ENCODE assay signal across 18 mouse cellular contexts in the genomic region with DNA sequence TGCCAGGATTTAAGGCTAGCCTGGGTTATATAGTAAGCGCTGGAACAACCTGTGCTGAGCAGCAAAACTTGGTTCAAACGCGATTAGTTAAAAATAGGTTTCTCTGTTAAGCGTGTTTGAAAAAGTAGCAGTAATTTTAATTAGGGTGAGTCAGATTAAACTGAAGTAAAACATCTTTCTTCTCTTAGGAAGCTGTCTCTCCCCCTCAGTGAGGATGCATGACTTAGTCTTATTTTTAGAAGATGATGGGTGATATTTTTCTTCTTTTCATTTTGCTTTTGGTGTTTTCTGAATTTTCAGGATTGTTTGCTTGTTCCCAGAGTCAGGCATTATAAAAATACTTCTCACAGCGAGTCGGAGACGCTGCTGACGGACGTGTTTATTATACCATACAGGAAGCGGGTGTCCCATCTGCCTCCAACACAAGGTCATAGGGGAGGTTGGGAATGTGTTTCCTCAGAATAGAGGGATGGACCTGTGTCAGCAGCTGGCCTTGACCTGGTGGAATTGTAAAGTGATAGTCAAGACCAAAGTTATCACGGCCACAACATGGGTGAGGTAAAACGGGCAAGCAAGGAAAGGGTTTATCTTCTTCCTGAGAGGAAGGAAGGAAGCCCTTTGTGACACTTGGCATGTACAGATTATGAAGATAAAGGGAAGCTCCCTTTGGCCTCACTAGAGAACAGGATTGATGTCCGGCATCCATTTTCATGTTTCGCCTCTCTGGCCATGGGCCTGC. TPM values are rescaled to one million over a fixed set of nuclear protein-coding genes. Genes with fewer than 3 reads are reported as not detected.
A peak's percentile ranks its signal among the peaks of the same experiment; 100 is the strongest.
DNase-seq lines count a peak whose midpoint lies in the region; ATAC-seq and TF ChIP-seq lines count a peak whose summit lies in the region.
"Had no signal": no experiment of that assay in that cellular context is flagged by ENCODE, and none has a peak within 500 bp of the region (broad histone marks: within the 10 kb centered on the region; RNA-seq: fewer than 3 reads in every experiment).

No protein-coding gene starts in this region.

- no peak overlapping the region for H3K9ac ChIP-seq in intestine, postnatal 0 days (ENCODE audit: low read depth, low read length)
- H3K9ac ChIP-seq in intestine, embryonic 16.5 days (ENCODE audit: low read depth, low read length) = no peak overlapping the region
- no peak overlapping the region for H3K9ac ChIP-seq in lung, embryonic 16.5 days (ENCODE audit: low read length)
- H3K9ac ChIP-seq in kidney, embryonic 16.5 days (replicated peaks; ENCODE audit: low read length) = no peak overlapping the region
- H3K9ac ChIP-seq: embryonic facial prominence, embryonic 12.5 days; forebrain, embryonic 15.5 days; liver, embryonic 14.5 days; neural tube, embryonic 12.5 days had no signal

- H3K27me3 ChIP-seq in intestine, postnatal 0 days (replicated peaks; ENCODE audit: control insufficient read depth, insufficient read depth, low read length) = no peaks in the 10 kb centered on the region
- H3K27me3 ChIP-seq in intestine, embryonic 16.5 days (replicated peaks; ENCODE audit: control insufficient read depth, insufficient read depth, low read length) = no peaks in the 10 kb centered on the region
- no peaks in the 10 kb centered on the region for H3K27me3 ChIP-seq in lung, embryonic 16.5 days (ENCODE audit: control insufficient read depth, insufficient read depth, low read depth, low read length)
- H3K27me3 ChIP-seq in kidney, embryonic 16.5 days (ENCODE audit: insufficient read depth, low read length) = no peaks in the 10 kb centered on the region
- H3K27me3 ChIP-seq: embryonic facial prominence, embryonic 12.5 days; forebrain, embryonic 15.5 days; neural tube, embryonic 12.5 days had no signal

- H3K27ac ChIP-seq in intestine, postnatal 0 days (ENCODE audit: low read depth, low read length) = 0 out of 2 replicates have a peak overlapping the region, but pooled peaks have one; percentile 41
- H3K27ac ChIP-seq in intestine, embryonic 16.5 days (ENCODE audit: low read length) = no peak overlapping the region
- no peak overlapping the region for H3K27ac ChIP-seq in lung, embryonic 16.5 days (ENCODE audit: low read length)
- no peak overlapping the region for H3K27ac ChIP-seq in kidney, embryonic 16.5 days (ENCODE audit: low read length)
- H3K27ac ChIP-seq: embryonic facial prominence, embryonic 12.5 days; forebrain, embryonic 15.5 days; gastrocnemius, adult 2 months; heart, adult 2 months; hindbrain, embryonic 10.5 days; layer of hippocampus, adult 2 months; liver, embryonic 14.5 days; neural tube, embryonic 12.5 days had no signal

- H3K9me3 ChIP-seq in intestine, postnatal 0 days (ENCODE audit: control insufficient read depth) = no peaks in the 10 kb centered on the region
- no peaks in the 10 kb centered on the region for H3K9me3 ChIP-seq in intestine, embryonic 16.5 days (ENCODE audit: control insufficient read depth, low read length)
- H3K9me3 ChIP-seq in lung, embryonic 16.5 days (ENCODE audit: control insufficient read depth, low read length) = no peaks in the 10 kb centered on the region
- H3K9me3 ChIP-seq in kidney, embryonic 16.5 days (ENCODE audit: low read length) = no peaks in the 10 kb centered on the region
- H3K9me3 ChIP-seq: embryonic facial prominence, embryonic 12.5 days; forebrain, embryonic 15.5 days; hindbrain, embryonic 10.5 days; neural tube, embryonic 12.5 days had no signal

- H3K4me1 ChIP-seq in intestine, postnatal 0 days (replicated peaks; ENCODE audit: control insufficient read depth, insufficient read depth, low read length) = no peaks in the 10 kb centered on the region
- H3K4me1 ChIP-seq in intestine, embryonic 16.5 days (ENCODE audit: control insufficient read depth, insufficient read depth, low read length) = peaks cover 6% of the 10 kb centered on the region; the same call in 1 of the 2 replicates
- H3K4me1 ChIP-seq in lung, embryonic 16.5 days (replicated peaks; ENCODE audit: control insufficient read depth, insufficient read depth, low read length) = no peaks in the 10 kb centered on the region
- no peaks in the 10 kb centered on the region for H3K4me1 ChIP-seq in kidney, embryonic 16.5 days (ENCODE audit: insufficient read depth, low read length)
- H3K4me1 ChIP-seq: embryonic facial prominence, embryonic 12.5 days; forebrain, embryonic 15.5 days; hindbrain, embryonic 10.5 days; neural tube, embryonic 12.5 days had no signal

- DNase-seq in lung, adult 18-20 months = no peak
- DNase-seq in cerebellum, postnatal 36 days = no peak
- DNase-seq in cerebellum, adult 8-10 months = no peak
- DNase-seq: cerebellum, adult 2 months; gastrocnemius, adult 2 months; heart, adult 2 months; left cerebral cortex, postnatal 4 days; thymus, postnatal 4 days had no signal

- no peak overlapping the region for H3K4me2 ChIP-seq in intestine, postnatal 0 days (replicated peaks; ENCODE audit: low read depth)
- no peak overlapping the region for H3K4me2 ChIP-seq in intestine, embryonic 16.5 days (ENCODE audit: low read depth, low read length)
- no peak overlapping the region for H3K4me2 ChIP-seq in lung, embryonic 16.5 days (ENCODE audit: low read depth, low read length)
- no peak overlapping the region for H3K4me2 ChIP-seq in kidney, embryonic 16.5 days (replicated peaks; ENCODE audit: low read depth, low read length)
- H3K4me2 ChIP-seq: embryonic facial prominence, embryonic 12.5 days; forebrain, embryonic 15.5 days; neural tube, embryonic 12.5 days had no signal

- TF ChIP-seq CTCF in intestine, postnatal 0 days (IDR thresholded peaks at IDR 0.05; ENCODE audit: low read depth) = no peak

- no peak overlapping the region for H3K4me3 ChIP-seq in intestine, postnatal 0 days (ENCODE audit: low read depth, low read length)
- no peak overlapping the region for H3K4me3 ChIP-seq in intestine, embryonic 16.5 days (ENCODE audit: low read length)
- H3K4me3 ChIP-seq in lung, embryonic 16.5 days (ENCODE audit: low read length) = no peak overlapping the region
- no peak overlapping the region for H3K4me3 ChIP-seq in kidney, embryonic 16.5 days (ENCODE audit: low read length)
- H3K4me3 ChIP-seq: embryonic facial prominence, embryonic 12.5 days; forebrain, embryonic 15.5 days; gastrocnemius, adult 2 months; heart, adult 2 months; hindbrain, embryonic 10.5 days; layer of hippocampus, adult 2 months; neural tube, embryonic 12.5 days had no signal

- WGBS in intestine, postnatal 0 days = 66% methylated on average over 14 of the region's 14 CpGs
- WGBS in intestine, embryonic 16.5 days = 66% methylated on average over 14 of the region's 14 CpGs
- 56% methylated on average over 14 of the region's 14 CpGs for WGBS in lung, embryonic 16.5 days
- WGBS in kidney, embryonic 16.5 days = 44% methylated on average over 14 of the region's 14 CpGs

- no peak for ATAC-seq in intestine, postnatal 0 days
- no peak for ATAC-seq in intestine, embryonic 16.5 days
- ATAC-seq in lung, embryonic 16.5 days (ENCODE audit: low read depth) = peak; percentile 36; the same call in 1 of the 2 replicates
- peak; percentile 39; the same call in 1 of the 2 replicates for ATAC-seq in kidney, embryonic 16.5 days (ENCODE audit: low FRiP score, low TSS enrichment)
- ATAC-seq: forebrain, embryonic 15.5 days had no signal

- H3K36me3 ChIP-seq in intestine, postnatal 0 days (ENCODE audit: control insufficient read depth, insufficient read depth) = no peaks in the 10 kb centered on the region
- H3K36me3 ChIP-seq in intestine, embryonic 16.5 days (ENCODE audit: control insufficient read depth, insufficient read depth, low read length) = no peaks in the 10 kb centered on the region
- no peaks in the 10 kb centered on the region for H3K36me3 ChIP-seq in lung, embryonic 16.5 days (ENCODE audit: control insufficient read depth, insufficient read depth, low read length)
- no peaks in the 10 kb centered on the region for H3K36me3 ChIP-seq in kidney, embryonic 16.5 days (ENCODE audit: insufficient read depth, low read length)
- H3K36me3 ChIP-seq: embryonic facial prominence, embryonic 12.5 days; forebrain, embryonic 15.5 days; hindbrain, embryonic 10.5 days; neural tube, embryonic 12.5 days had no signal

RNA-seq across cellular contexts. Expression of gene Stab2, which starts 15.4 kb away (rescaled TPM):
- polyA plus RNA-seq in intestine, postnatal 0 days (2015; fragmentation: Nextera tagmentation; extraction: Ambion mirVana) = 0.66 and 1.1 TPM in 2 replicates
- polyA plus RNA-seq in intestine, embryonic 16.5 days (2015; fragmentation: Nextera tagmentation; extraction: Ambion mirVana) = 0.78 and 0.95 TPM in 2 replicates
- 6.8 and 9.8 TPM in 2 replicates for polyA plus RNA-seq in lung, embryonic 16.5 days (2015; fragmentation: Nextera tagmentation; extraction: Ambion mirVana)
- polyA plus RNA-seq in kidney, embryonic 16.5 days (2015; fragmentation: Nextera tagmentation; extraction: Ambion mirVana) = 1.2 and 1.6 TPM in 2 replicates

Comparison
In these comparisons a context has a peak if more than half of its experiments do, and no peak if none do; other contexts are left out.
1. ATAC-seq: peak in lung, embryonic 16.5 days (single experiment) and kidney, embryonic 16.5 days (single experiment); none in intestine, postnatal 0 days (single experiment) and intestine, embryonic 16.5 days (single experiment).